Mouse (Mus musculus): ENCODE data around the gene Cryge. TPM values are rescaled to one million over a fixed set of nuclear protein-coding genes. Genes with fewer than 3 reads are reported as not detected.
A peak's percentile ranks its signal among the peaks of the same experiment; 100 is the strongest.

Cryge gene
- polyA plus RNA-seq, 1 experiment, result not detected

- H3K27ac ChIP-seq (ENCODE audit: insufficient read depth, low read length), result no peak overlapping the region
- TF ChIP-seq CTCF (IDR thresholded peaks at IDR 0.05; ENCODE audit: low read depth, low read length), result peak; percentile 39
- TF ChIP-seq POLR2A (IDR thresholded peaks at IDR 0.05; ENCODE audit: insufficient read depth, low read length), result no peak
- H3K36me3 ChIP-seq (ENCODE audit: control insufficient read depth, insufficient read depth, low read length, poor library complexity, severe bottlenecking), result no peaks in the 10 kb centered on the region
These were observed 40.8 kb downstream of the Cryge start for GRCm38 (mm10) chr1:65010153-65010552.

GRCm38 (mm10) chr1:65005575-65005974 is 45.4 kb downstream of the Cryge start:
- H3K4me1 ChIP-seq (ENCODE audit: control insufficient read depth, insufficient read depth, low read length), result no peaks in the 10 kb centered on the region
- TF ChIP-seq CTCF (IDR thresholded peaks at IDR 0.05; ENCODE audit: low read depth, low read length) (no peak), EP300 (IDR thresholded peaks at IDR 0.05; ENCODE audit: insufficient read depth, low read depth, low read length) (no peak), POLR2A (IDR thresholded peaks at IDR 0.05; ENCODE audit: insufficient read depth, low read length) (no peak)
- H3K36me3 ChIP-seq (ENCODE audit: control insufficient read depth, insufficient read depth, low read length, poor library complexity, severe bottlenecking), result no peaks in the 10 kb centered on the region
- no peak overlapping the region for H3K27ac ChIP-seq (ENCODE audit: insufficient read depth, low read length)
- no peaks in the 10 kb centered on the region for H3K9me3 ChIP-seq (replicated peaks; ENCODE audit: control insufficient read depth, insufficient read depth, low read length, poor library complexity, severe bottlenecking)
- no peak overlapping the region for H3K9ac ChIP-seq (ENCODE audit: low read depth, poor library complexity, severe bottlenecking)
- H3K27me3 ChIP-seq (ENCODE audit: control insufficient read depth, insufficient read depth, low read length, poor library complexity, severe bottlenecking), result no peaks in the 10 kb centered on the region
- H3K4me3 ChIP-seq (ENCODE audit: low read depth, low read length), result no peak overlapping the region

More at GRCm38 (mm10) chr1:65010153-65010552, 40.8 kb downstream of the Cryge start:
- no peaks in the 10 kb centered on the region for H3K9me3 ChIP-seq (replicated peaks; ENCODE audit: control insufficient read depth, insufficient read depth, low read length, poor library complexity, severe bottlenecking)
- H3K27me3 ChIP-seq (ENCODE audit: control insufficient read depth, insufficient read depth, low read length, poor library complexity, severe bottlenecking), result no peaks in the 10 kb centered on the region
- no peak overlapping the region for H3K9ac ChIP-seq (ENCODE audit: low read depth, poor library complexity, severe bottlenecking)
- no peak overlapping the region for H3K4me3 ChIP-seq (ENCODE audit: low read depth, low read length)
- no peaks in the 10 kb centered on the region for H3K4me1 ChIP-seq (ENCODE audit: control insufficient read depth, insufficient read depth, low read length)

GRCm38 (mm10) chr1:65004526-65004925 is 46.4 kb downstream of the Cryge start:
- Histone ChIP-seq H3K4me1 (ENCODE audit: control insufficient read depth, insufficient read depth, low read length) (no peaks in the 10 kb centered on the region), H3K9ac (ENCODE audit: low read depth, poor library complexity, severe bottlenecking) (no peak overlapping the region), H3K27me3 (ENCODE audit: control insufficient read depth, insufficient read depth, low read length, poor library complexity, severe bottlenecking) (no peaks in the 10 kb centered on the region), H3K27ac (ENCODE audit: insufficient read depth, low read length) (no peak overlapping the region), H3K4me3 (ENCODE audit: low read depth, low read length) (no peak overlapping the region), H3K9me3 (replicated peaks; ENCODE audit: control insufficient read depth, insufficient read depth, low read length, poor library complexity, severe bottlenecking) (no peaks in the 10 kb centered on the region), H3K36me3 (ENCODE audit: control insufficient read depth, insufficient read depth, low read length, poor library complexity, severe bottlenecking) (no peaks in the 10 kb centered on the region)
- TF ChIP-seq POLR2A (IDR thresholded peaks at IDR 0.05; ENCODE audit: insufficient read depth, low read length), result no peak

Other genes with a start within 250 kb of the Cryge start
- 9.5 and 12.4 TPM in 2 replicates for gene Plekhm3, start 94.3 kb downstream of the Cryge start, polyA plus RNA-seq (2011; ENCODE audit: insufficient read depth, insufficient read length, low read depth, missing spikeins)
- not detected in 2 replicates for gene Akr1cl, start 18.4 kb downstream of the Cryge start, polyA plus RNA-seq (2011; ENCODE audit: insufficient read depth, insufficient read length, low read depth, missing spikeins)
- gene Crygd, start 12.3 kb upstream of the Cryge start, polyA plus RNA-seq (2011; ENCODE audit: insufficient read depth, insufficient read length, low read depth, missing spikeins), result not detected in 2 replicates
- not detected in 2 replicates for gene Crygc, start 22.5 kb upstream of the Cryge start, polyA plus RNA-seq (2011; ENCODE audit: insufficient read depth, insufficient read length, low read depth, missing spikeins)
- gene Crygb, start 31.1 kb upstream of the Cryge start, polyA plus RNA-seq (2011; ENCODE audit: insufficient read depth, insufficient read length, low read depth, missing spikeins), result not detected in 2 replicates
- gene Cryga, start 52.2 kb upstream of the Cryge start, polyA plus RNA-seq (2011; ENCODE audit: insufficient read depth, insufficient read length, low read depth, missing spikeins), result not detected in 2 replicates
- not detected in 2 replicates for gene Gm28845, start 68.4 kb upstream of the Cryge start, polyA plus RNA-seq (2011; ENCODE audit: insufficient read depth, insufficient read length, low read depth, missing spikeins)
- 7.2 and 9.9 TPM in 2 replicates for gene D630023F18Rik, start 72.1 kb upstream of the Cryge start, polyA plus RNA-seq (2011; ENCODE audit: insufficient read depth, insufficient read length, low read depth, missing spikeins)
- gene Idh1, start 135.4 kb upstream of the Cryge start, polyA plus RNA-seq (2011; ENCODE audit: insufficient read depth, insufficient read length, low read depth, missing spikeins), result 122 and 130 TPM in 2 replicates
- gene Pikfyve, start 135.5 kb upstream of the Cryge start, polyA plus RNA-seq (2011; ENCODE audit: insufficient read depth, insufficient read length, low read depth, missing spikeins), result 53.6 and 59.9 TPM in 2 replicates
- gene Pth2r, start 230.9 kb upstream of the Cryge start, polyA plus RNA-seq (2011; ENCODE audit: insufficient read depth, insufficient read length, low read depth, missing spikeins), result not detected in 2 replicates

All from ES-Bruce4 (cell line).